Mouse (Mus musculus): ENCODE results near the gene Ipcef1. TPM values are rescaled to one million over a fixed set of nuclear protein-coding genes. Genes with fewer than 3 reads are reported as not detected.
A peak's percentile ranks its signal among the peaks of the same experiment; 100 is the strongest.

The Ipcef1 gene
- total RNA-seq, 2 experiments from 2014 or later = 23.5 to 25.2 TPM

DNA sequence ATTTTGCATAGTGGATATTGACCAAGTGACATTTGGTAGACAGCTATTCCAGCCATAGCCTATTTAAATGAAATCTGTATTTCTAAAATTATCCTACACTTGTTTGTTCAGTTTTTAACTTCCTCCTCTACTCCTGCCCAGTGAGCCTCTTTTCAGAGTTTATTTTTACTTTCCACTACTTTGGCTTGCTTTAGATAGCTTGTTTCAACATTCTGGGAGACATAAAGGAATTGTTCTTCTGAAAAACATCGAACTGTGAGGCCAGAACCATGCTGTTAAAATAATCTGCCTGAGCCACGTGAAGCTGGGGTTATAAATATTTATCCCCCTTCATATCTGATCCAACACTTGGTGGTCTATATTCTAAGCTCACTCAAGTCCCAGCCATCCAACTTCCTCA is 121.4 kb downstream of the Ipcef1 start:
- Histone ChIP-seq H3K4me3 (no peak overlapping the region), H3K27ac (no peak overlapping the region)
- DNase-seq (ENCODE audit: low spot score in 2 of 2) = no peak
- TF ChIP-seq CTCF (conservative IDR thresholded peaks at IDR 0.05) = no peak

DNA sequence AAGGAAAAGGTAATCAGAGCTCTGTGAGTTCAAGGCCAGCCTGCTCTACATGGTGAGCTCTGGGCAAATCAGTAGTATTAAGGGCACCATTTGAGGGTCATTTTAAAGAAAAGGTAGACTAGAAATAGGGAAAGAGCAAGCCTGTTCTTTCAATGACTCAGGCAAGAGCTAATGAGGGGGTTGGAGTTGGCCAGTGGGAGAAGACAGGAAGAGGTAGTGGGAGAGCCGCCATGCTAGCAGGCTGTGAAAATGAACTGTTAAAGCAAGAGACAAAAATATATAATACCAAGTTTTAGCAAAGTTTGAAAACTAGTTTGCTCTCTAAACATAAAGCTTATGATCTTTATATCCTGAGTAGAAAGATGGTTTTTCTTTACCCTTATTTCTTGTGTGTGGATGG is 121.9 kb downstream of the Ipcef1 start:
- DNase-seq (ENCODE audit: low spot score in 2 of 2) = no peak
- TF ChIP-seq CTCF (conservative IDR thresholded peaks at IDR 0.05) = no peak
- H3K27ac ChIP-seq = no peak overlapping the region

DNA sequence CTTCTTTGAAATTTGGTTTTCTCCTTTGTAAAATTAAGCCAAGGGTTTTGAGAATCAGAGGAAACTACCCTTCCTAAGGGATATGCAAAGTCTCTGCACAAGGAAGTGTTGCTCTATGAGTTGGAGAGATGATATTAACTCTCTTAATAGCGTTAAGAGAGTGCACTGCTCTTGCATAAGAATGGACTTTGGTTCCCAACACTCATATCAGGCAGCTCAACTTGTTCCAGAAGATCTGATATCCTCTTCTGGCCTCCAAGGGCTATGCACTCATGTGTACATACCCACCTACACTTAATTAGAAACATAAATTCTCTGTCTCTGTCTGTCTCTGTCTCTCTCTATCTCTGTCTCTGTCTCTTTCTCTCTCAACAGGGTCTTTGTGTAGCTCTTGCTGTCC is 123.4 kb downstream of the Ipcef1 start:
- DNase-seq (ENCODE audit: low spot score in 2 of 2) = no peak
- Histone ChIP-seq H3K27ac (no peak overlapping the region), H3K4me3 (no peak overlapping the region)
- TF ChIP-seq CTCF (conservative IDR thresholded peaks at IDR 0.05) = no peak

More for the DNA sequence above, 121.9 kb downstream of the Ipcef1 start:
- no peak overlapping the region for H3K4me3 ChIP-seq

DNA sequence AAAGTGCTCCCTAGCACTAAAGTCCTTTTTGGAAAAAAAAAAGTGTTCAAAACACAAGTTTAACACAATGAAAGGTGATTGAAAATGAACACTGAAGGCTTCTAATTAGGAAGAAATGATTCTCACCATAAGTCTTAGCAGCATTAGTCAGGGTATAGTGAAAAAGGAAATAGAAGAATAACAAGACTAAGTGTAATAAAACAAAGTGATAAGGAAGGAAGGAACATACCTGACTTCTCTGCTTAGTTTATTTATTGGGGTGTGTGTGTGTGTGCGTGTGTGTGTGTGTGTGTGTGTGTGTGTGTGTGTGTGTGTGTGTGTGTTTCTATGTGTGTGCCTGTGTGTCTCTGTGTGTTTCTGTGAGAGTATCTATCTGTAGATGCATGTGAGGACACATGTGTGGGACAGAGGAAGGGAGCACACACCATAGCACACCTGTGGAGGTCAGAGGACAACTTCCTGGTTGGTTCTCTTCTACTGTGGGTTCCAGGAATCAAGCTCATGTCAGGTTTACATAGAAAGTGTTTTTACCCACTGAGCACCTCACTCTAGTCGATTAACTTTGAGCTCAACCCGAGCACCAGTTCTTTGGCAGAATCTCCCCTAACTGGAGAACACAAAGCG is 124.6 kb downstream of the Ipcef1 start:
- no peak overlapping the region for H3K4me3 ChIP-seq
- H3K27ac ChIP-seq = no peak overlapping the region
- TF ChIP-seq CTCF (conservative IDR thresholded peaks at IDR 0.05) = no peak
- no peak for DNase-seq (ENCODE audit: low spot score in 2 of 2)

DNA sequence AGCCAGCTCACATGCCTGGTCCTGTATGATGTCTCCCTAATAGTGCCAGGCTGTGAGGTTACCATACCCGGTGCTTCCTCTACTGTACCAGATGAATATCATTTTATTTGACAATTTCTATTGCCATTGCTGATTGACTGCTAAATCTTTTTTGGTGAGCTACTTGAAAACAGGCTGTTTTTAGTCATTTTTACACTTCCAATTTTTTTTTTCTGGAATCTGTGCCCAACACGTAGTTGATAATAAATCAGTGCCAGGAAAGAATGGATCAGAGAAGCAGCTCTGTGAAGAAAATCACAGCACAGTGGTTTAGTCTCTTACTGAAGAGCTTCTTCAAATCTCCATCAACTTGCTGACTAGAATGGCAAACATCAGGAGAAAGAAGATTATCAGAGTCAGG is 125.6 kb downstream of the Ipcef1 start:
- Histone ChIP-seq H3K27ac (peak overlapping the region; percentile 69), H3K4me3 (no peak overlapping the region)
- no peak for TF ChIP-seq CTCF (conservative IDR thresholded peaks at IDR 0.05)
- peak in 1 of 2 experiments; percentile 55 for DNase-seq (ENCODE audit: low spot score in 2 of 2)

DNA sequence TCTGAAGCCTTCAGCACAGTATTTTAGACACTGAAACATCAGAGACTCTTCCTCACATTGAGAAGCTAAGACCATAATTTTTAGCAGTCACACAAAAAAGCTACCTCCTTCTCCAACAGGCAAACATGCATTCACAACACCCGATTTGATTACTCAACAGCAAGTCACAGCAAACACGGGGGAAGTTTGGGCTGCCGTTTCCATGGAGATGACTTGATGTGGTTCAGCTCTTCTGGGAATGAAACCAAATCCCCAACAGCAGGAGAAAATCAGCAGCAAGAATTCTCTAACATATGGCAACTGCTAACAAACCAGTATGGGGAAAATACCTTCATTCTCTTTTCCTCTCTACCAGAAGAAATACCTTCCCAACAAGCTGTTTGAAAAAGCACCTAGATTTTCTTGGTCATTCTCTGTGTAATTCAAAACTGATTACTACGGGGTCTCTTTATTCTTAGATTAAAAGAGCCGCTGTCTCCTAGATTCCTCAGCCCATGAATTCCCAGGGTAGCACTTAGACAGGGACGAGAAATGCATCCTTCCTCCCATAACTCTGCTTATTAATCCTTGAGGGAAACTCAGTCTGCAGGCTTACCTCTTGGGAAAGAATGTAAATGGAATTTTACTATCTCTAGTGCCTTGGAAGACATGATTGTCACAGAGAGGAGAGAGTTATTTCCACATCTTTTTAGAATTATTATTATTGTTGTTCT is 135.6 kb downstream of the Ipcef1 start:
- TF ChIP-seq CTCF (conservative IDR thresholded peaks at IDR 0.05) = no peak
- peak; percentile 79 to 91 for DNase-seq (ENCODE audit: low spot score in 2 of 2)
- Histone ChIP-seq H3K4me3 (no peak overlapping the region), H3K27ac (peak overlapping the region; percentile 85)

DNA sequence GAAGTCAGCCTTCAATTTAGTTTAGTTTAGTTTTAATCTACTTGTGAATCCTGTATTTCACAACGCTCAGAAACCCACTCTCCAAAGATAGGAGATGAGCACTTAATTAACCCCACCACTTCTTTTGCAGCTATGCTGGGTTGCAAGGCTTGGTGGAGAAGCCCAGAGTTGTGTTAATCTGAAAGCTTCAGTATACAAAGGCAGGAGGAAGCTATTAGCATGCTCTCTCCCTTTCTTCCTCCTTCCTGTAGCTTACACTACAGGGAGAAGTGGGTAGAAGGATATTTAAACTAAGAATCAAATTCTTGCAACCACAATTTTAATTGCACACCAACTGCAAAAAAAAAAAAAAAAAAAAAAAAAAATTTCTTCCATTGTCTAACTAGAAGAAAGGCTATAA is 136.3 kb downstream of the Ipcef1 start:
- Histone ChIP-seq H3K4me3 (no peak overlapping the region), H3K27ac (peak overlapping the region; percentile 85)
- no peak for DNase-seq (ENCODE audit: low spot score in 2 of 2)
- no peak for TF ChIP-seq CTCF (conservative IDR thresholded peaks at IDR 0.05)

DNA sequence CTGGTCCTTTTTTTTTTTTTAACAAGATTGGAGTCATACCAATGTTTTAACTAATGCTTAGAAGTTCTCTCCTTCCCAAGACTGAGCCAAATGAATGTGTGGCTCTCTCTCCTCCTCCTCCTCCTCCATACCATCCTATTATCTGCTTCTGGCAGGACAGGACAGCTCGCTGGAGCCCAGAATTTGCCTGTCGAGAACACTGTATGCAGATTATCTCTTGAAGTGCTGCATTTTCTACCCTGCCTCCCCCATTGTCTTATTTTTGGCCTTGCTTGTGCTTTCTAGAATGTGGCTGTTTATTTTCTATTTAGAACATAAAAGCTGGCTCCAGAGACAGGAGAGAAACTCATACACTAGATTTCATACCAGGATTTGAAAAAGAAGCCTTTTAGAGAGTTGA is 142.5 kb downstream of the Ipcef1 start:
- Histone ChIP-seq H3K27ac (0 out of 2 replicates have a peak overlapping the region, but pooled peaks have one; percentile 1), H3K4me3 (no peak overlapping the region)
- no peak for TF ChIP-seq CTCF (conservative IDR thresholded peaks at IDR 0.05)
- peak in 1 of 2 experiments; percentile 19 for DNase-seq (ENCODE audit: low spot score in 2 of 2)

DNA sequence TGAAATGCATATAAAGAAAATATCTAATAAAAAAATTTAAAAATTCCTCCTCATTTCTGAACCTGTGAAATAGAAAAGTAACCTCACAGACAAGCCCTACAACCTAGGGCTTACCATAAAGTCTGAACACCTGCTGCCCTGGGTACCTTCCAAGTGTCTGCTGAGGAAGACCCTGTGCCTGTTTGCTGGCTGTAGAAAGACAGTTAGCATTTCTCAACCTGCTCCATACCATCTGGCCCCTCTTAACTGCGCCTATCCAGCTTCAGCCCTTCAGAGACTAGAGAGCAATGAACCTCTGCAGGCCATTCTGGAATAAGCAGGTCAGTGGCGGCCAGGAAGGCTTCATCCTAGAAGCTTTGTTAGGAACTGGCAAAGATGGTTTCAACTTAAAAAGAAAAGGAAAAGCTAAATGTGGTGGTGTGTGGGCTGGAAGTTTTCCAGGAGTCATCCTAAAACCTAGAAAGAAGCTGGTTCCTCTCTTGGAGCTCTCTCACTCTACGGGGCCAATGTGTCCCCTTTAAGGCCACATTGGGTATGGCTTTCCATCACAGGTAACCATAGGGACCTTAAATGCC is 150.4 kb downstream of the Ipcef1 start:
- no peak for DNase-seq (ENCODE audit: low spot score in 2 of 2)
- Histone ChIP-seq H3K27ac (no peak overlapping the region), H3K4me3 (no peak overlapping the region)
- TF ChIP-seq CTCF (conservative IDR thresholded peaks at IDR 0.05) = no peak

DNA sequence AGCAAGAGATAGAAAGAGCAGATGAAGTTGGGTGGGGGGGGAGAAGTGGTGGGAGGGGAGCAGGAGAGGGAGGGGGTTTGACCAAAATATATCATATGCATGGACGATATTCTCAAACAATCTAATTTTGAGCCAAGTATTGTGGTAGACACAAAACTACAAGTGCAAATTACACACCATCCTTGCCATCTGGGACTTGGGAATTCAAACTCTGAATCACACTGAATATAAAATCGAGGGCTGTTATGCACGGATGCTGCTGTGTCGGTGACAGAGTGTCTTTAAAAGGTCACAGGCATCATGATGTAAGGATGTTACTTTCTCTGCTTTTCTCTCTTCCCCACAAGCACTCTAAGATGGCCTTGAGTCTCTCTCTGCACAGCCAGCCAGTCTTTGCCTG is 152.2 kb downstream of the Ipcef1 start:
- Histone ChIP-seq H3K4me3 (no peak overlapping the region), H3K27ac (no peak overlapping the region)
- peak in 1 of 2 experiments; percentile 10 for DNase-seq (ENCODE audit: low spot score in 2 of 2)
- no peak for TF ChIP-seq CTCF (conservative IDR thresholded peaks at IDR 0.05)

DNA sequence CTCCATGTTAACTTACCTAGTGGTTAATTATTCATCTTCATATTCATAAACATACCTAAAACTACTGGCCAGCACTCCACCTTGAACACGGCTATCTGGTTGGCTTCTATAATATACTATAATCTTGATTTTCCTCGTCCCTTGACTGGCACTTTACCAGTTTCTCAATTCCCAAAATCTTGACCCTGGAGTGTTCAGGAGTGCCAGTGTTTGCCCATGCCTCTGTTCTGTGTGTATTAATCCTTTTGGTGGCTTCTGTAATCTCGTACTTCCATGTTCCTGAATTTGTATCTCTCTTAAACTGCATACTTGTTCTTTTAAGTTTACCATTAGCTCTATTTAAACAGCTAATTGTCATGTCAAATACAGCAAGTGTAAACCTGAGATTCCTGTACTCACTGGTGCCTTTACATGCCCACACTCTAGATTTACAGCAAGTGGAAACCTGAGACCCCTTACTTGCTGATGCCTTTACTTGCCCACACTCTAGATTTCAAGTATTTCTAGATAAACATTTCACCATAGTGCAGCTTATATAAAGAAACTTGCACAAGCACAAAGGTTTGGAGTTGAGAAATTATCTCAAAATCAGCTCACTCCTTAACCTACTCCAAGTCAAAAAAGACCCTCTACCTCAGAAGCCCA is 155.5 kb downstream of the Ipcef1 start:
- Histone ChIP-seq H3K4me3 (no peak overlapping the region), H3K27ac (no peak overlapping the region)
- no peak for DNase-seq (ENCODE audit: low spot score in 2 of 2)
- no peak for TF ChIP-seq CTCF (conservative IDR thresholded peaks at IDR 0.05)

DNA sequence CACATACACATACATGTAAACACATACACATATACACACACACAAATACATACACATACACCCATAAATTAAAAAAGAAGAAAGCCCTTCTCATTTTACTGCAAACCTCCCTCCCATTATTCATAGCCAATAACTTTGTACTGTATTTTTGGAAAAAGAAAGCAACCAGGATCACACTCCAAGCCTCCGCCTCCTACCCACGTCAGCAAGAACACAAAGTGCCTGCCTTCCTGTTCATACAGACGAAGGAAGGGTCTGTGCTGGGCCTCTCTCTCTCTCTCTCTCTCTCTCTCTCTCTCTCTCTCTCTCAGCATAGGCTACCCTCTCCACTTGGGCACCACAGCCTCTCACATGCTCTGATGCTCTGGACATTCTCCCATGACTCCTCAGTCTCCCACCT is 156.5 kb downstream of the Ipcef1 start:
- Histone ChIP-seq H3K27ac (no peak overlapping the region), H3K4me3 (no peak overlapping the region)
- peak in 1 of 2 experiments; percentile 22 for DNase-seq (ENCODE audit: low spot score in 2 of 2)
- no peak for TF ChIP-seq CTCF (conservative IDR thresholded peaks at IDR 0.05)

DNA sequence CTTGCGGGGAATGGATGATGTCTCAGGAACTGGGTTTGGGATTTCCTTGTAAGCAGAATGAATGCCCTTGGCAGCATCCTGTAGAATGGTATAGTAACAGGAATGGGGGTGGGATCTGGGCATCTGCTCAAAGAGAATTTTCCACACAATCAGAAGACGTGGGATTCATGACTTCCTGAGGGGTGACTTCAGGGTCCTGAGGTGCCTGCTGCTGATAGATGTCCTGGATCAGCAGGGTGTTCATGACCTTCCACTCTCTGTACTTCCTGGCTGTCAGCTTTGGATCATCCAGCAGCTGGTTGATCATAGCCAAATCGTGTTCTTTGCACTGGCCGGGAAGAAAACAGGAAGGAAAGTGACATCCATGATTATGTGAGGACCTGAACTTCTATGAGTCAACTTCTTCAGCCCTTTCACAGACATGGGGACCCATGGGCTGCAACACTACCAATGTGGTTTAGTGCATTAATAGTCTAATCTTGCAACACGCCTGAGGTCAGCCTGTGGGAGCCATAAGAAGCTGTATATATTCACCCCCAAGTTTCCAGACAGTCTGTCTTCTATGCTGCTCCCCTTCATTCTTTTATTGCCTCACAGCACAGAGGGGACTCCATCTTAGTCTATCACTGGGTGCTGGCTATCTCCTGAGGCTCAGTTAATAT is 161.8 kb downstream of the Ipcef1 start:
- TF ChIP-seq CTCF (conservative IDR thresholded peaks at IDR 0.05) = no peak
- no peak for DNase-seq (ENCODE audit: low spot score in 2 of 2)
- no peak overlapping the region for H3K4me3 ChIP-seq
- H3K27ac ChIP-seq = no peak overlapping the region

Measured in layer of hippocampus, adult 2 months (tissue).